Mouse (Mus musculus) gastrocnemius, postnatal 10 days (tissue): ENCODE measurements around the gene Aqp8. TPM values are rescaled to one million over a fixed set of nuclear protein-coding genes. Genes with fewer than 3 reads are reported as not detected.

Experiments used
- DNase-seq: peaks from one replicate; pipeline ENCODE4 v3.0.0; 2021; ENCODE audit warnings: mixed read lengths
- long read RNA-seq, 2 experiments: library from polyadenylated mRNA; stranded (forward); transcript quantifications; one replicate each; pipeline ENCODE4 v2.0.0; 2021
- total RNA-seq, 2 experiments: library from RNA; stranded (reverse); gene quantifications; 2 replicates each; pipeline ENCODE4 v1.2.3; 2021

Aqp8 gene
- total RNA-seq = not detected
- long read RNA-seq, experiment 1 = 0 reads
- long read RNA-seq, experiment 2 = 0 reads

DNA sequence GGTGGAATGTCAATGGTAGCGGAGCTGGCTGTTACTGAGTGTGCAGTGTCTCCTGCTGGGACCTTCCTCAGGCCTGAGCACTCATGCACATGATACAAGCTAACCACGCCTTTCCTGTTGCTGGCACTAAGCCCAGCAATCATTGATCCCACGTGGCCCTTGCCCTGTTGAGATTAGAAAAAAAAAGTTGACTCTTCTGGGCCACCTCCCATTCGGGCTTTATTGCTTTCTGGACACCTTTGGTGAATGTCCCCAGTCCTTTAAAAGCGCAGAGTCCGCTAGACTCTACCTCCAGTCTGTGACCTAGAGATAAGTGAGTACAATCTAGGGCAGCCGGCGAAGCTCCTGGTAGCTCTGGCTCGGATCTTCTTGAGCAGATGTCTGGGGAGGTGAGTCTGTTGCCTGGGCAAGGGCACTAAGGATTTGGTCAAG, at the start of gene Aqp8:
Gene Aqp8, plus strand, starts transcription at position 222 of the 432 bp plus-strand sequence.
- DNase-seq = no peak

DNA sequence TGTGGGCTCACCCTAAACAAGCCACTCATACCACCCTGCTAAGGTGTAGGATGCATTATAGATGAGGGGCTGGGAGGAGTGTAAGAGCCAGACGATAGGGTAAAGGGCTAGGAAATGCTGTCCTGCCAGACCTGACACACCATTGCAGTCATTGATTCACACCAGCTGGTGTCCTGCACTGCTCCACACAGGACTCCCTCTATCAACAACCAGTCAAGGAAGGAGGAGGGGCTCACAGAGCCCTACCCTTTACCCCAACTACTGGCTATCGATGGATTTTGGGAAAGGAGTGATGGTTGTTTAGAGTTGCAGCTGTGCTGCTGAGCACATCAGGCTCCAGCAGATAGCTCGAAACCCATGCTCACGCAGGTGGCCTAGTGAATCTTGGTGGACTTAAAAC, 45.3 kb upstream of the Aqp8 start:
- no peak for DNase-seq

DNA sequence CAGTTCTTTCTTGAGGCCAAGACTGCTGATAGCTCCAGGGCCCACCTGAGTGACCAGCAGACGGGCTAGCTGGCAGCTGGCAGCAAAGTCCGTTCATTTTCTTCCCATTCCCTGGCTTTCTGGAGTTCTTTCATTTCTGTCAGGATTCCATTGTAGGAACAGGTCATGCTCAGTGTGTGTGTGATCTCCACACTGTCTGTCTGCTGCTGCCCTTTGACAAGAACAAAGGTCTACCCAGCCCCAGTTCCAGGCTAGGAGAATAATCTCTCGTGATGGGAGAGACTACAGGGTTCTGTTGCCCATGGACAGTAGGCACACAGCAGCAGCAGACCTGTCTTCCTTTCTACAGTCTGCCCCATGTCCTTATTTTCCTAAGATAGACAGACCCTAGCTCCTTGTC, 44.4 kb upstream of the Aqp8 start:
- no peak for DNase-seq

DNA sequence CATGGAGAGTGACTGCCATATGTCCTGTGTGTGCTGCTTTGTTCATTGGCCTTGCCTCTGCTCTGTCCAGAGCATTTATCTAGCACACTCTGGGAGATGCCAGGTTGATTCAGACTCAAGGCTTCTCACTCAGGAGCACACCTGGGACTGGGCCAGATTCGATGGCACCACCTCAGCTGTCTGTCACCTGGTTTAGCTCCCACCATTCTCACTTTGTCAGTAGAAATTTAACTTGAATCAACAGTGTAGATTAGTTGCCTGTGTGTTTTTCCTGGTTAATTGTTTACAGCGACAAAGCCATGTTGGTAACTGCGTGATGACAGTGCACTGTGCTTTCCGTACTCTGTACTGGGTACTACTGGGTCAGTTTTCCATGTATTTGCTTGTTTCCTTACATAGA, 42.1 kb upstream of the Aqp8 start:
- no peak for DNase-seq

DNA sequence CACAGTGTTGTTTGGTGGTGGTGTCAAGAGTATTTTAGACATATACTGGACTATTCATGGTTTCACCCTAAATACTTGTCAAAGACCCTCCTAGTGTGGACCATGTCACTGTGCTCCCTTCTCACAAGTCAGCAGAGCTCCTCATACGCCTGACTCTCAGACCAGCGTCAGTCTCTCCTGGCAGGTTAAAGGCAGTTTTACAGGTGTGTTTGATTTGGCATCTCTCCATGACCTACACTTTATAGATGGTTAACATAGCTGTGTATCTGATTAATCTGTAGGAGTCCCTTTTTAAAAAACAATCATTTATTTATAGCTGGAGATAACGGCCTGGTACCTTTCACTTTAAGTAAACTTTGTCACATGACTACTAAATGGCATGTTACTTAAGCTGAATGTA, 40.1 kb upstream of the Aqp8 start:
- no peak for DNase-seq

DNA sequence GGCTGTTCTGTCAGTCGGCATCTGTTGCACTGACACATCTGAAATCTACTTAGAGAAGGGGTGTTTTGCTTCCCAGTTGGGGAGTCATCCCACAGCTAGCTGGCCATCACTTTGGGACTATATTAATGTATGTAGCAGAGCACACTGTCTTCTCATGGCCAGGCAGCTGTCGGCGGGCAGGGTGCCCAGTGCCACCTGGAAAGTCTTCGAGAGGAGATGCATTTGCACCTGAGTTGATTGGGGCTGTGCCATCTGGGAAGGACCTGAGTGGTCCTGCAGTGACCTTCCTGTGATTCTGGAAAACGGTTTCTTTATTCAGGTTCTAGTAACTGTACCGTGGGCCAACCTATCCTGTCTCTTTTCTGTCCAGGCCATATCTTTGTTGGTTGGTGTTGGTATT, 37.8 kb upstream of the Aqp8 start:
- no peak for DNase-seq

DNA sequence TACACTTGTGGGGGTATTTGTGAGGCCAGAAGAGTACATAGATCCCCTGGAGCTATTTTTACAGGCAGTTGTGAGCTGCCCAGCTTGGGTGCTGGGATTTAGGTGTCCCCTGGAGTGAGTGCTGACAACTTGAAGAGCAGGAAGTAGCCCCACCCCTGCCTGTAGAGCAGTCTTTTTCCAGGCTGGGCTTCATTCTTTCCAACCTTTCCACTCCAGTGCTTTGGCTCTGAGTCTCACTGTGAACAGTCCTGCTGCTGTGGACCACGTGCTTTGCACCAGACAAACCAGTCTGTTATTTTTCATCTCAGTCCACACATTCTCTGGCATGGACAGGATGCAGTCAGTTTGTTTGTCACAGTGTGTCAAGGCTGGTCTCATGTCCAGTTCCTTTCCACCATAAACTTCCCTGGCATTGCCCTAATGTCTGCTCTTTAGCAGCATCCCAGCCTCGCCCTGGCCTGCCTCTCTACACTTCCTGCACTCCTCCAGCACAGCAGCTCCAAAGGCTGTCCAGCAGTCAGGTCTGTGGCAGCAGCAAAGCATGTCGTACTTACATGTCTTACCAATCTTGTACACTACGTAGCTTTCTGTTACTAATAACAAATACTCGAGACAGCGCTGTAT, 36.8 kb upstream of the Aqp8 start:
- no peak for DNase-seq

DNA sequence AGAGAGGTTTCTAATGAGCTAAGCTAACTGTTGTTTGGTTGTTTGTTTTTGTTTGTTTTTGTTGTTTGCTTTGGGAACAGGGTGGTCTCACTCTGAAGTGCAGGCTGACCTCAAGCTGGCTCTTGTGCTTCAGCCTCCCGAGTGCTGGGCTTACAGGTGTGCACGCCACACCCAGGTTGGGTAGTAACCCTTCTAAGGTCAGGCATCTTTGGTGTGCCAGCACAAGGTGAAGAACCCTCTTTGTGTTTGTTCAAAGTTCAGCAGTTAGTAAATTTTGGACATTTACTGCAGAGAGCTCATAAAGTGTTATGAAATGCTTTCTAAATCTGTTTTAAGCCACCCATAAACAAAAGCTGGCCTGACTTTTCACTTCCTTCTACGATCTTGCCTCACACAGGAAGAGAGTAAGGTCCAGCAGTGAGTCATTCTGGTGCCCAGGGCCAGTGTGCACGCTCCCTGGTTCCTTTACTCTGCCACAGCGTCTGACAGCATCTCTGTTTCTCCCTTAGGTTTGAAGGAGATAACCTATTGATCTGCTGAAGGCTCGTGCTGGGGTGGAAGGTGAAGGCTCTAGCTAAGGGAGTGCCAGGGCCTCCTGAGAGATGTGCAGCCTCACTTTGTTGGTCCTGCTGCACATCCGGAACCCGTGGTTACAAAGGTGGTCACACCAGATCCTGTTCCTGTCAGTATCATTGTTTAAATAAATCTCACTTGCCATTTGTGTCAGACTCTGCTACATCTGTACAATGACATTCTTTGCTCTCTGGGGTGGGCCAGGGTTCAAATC, 32.3 kb upstream of the Aqp8 start:
- DNase-seq = no peak

DNA sequence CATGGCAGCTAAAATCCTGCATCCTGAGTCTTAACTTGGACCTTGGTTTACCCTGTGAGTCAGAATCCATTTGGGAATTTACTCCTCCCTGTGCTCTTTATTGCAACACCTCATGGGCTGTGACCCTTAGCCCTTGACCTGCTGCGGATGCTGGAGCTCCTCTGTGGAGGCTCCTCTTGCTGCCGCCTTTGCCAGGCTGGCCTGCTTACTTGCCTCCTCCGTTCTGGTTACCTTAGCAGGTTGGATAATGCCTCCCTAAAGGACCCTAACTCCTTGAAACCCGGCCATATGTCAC, 31.7 kb upstream of the Aqp8 start:
- no peak for DNase-seq

DNA sequence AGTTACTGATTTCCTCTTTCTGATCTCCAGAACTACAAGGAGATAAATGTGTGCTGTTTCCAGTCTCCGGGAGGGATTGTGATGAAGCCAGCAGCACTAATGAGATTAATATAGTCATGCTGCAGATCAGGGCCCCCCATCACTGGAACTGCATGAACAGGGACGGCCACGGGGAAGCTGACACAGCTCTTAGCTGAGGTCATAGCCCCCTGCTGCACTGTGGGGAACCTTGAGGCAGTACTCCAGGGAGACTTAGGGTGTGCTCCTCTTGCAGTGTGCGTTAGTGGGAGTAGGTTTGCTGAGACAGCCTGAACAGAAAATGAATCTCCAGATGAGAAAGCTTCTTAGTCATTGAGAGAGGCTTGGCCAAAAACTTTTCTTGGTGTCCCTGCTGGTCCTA, 30.9 kb upstream of the Aqp8 start:
- no peak for DNase-seq

DNA sequence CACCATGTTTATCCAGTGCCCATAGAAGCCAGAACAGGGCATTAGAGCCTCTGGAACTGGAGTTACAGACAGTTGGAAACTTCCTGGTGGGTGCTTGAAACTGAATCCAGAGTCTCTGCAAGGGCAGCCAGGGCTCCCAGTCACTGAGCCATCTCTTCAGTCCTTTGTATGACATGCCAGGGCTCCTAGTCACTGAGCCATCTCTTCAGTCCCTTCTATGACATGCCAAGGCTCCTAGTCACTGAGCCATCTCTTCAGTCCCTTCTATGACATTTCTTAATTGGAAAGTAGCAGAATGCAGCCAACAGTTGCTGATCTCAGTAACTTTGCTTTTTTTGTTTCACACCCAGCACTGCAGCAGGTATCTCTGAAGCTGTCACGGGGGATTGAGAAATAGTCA, 20.0 kb upstream of the Aqp8 start:
- DNase-seq = no peak

DNA sequence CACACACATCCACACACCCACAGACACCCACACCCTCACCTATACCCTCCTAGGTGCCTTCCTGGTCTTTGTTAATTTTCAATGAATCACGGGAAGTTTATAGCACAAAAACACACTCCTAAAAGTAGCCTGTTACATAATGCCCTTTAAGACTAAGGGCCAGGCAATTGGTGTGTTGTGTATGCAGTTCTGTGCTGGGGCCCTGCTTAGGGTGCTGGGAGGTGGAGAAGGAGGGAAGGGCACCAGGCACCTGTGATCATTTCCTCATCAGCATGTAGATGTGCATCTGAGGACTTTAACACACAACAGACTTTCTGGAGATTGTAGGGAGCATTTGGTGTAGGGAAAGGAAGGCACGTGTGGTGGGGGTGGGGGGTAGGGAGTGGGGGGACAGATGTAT, 13.3 kb upstream of the Aqp8 start:
- DNase-seq = no peak

DNA sequence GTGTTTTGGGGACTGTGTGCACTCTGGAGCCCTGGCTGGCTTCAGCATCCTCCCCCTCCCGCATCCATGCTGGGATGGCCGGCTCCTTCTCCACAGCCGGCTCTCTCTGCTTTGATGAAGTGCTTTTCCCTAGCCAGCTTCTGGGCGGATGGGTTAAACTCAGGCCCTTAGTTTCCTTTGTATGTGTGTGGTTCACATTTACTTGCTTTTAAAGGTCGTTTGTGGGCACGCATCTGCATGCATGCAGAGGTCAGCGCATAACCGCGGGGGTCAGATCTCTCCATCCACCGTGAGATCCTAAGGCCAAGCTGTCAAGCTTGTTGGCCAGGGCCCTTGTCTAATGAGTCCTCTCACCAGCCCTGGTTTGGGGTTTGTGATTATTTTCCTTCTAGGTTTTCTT, 12.4 kb upstream of the Aqp8 start:
- no peak for DNase-seq

DNA sequence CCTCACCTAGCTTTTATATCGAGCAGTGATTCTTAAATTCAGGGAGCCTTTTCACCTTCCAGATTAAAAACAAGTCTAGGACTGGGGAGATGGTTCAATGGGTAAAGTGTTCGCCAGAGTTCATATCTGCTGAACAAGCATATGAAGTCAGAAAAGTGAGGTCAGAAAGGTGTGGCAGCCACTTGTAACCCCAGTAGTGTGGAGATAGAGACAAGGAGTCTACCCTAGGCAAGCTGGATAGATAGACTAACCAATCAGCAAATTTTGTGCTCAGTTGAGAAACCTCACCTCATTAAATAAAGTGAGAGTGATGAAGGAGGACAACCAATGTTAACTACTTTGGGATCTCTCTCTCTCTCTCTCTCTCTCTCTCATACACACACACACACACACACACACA, 11.6 kb upstream of the Aqp8 start:
- DNase-seq = no peak

DNA sequence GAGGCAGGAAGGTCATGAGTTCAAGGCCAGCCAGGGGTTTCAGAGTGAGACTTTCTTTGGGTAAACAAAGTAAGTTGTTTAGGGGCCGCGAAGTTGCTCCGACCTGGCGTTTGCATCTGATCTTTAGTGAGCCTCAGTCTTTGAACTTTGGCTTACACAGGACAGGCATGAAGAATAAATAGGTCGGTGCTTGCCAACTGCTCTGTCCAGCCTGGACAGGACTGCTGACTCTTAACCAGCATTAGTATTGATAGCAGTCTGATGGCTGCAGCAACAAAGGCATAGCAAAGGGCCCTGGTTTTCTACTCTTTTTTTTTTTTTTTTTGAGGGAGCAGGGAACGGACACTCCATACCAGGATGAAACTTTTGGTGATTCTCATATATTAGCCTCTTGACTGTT, 9.5 kb upstream of the Aqp8 start:
- no peak for DNase-seq

DNA sequence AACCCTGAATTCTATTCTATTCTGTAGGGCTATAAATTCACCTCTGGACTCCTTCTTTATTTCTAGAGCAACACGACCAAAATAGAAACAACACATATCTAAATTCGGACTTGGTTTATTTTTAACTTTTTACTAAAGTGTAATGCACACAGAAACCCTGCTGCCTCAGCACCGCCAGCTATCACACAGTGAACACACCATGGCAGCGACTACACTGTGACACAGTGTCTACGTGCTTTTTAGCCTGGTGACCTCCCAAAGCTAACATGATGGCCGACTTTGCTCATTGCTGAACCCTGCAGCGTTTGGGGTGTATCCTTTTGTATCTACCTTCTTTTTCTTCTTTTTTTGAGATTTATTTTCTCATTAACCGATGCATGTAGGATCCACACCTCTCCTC, 9.0 kb upstream of the Aqp8 start:
- no peak for DNase-seq

DNA sequence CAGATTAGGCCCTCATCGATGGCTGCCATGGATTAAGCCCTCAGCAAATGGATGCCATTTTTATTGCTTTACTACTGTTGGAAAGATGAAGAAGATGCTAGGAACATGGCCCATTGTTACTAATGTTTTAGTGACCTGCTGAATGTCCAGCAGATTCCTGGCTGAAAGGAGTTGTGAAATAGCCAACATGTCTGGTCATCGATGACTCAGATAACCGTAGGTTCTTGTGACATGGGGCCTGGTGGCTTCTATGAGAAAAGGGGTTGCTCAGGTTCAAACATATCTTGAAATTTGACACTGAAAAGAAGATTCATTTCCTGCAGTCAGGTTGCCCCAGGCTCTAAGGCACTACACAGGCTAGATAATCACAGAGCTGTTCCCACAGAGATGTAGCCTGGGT, 7.0 kb upstream of the Aqp8 start:
- no peak for DNase-seq

DNA sequence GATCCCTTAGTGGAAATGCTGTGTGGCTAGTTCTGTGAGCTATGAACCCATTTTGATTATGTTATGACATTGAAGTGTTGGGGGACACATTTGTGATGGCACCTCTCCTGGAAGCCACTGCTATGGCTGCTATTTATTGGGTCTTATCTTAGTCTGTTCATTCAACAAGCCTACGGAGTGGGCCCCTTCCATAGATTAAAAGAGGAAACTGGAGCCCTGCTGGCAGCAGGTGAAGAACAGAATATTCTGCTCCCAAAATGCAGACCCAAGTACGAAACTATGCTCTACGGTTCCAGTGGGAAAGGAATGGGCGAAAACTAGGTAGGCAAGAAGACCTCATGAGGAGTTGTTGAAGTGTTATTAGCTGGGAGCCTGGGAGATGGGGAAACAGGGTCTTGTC, 3.8 kb upstream of the Aqp8 start:
- DNase-seq = no peak

DNA sequence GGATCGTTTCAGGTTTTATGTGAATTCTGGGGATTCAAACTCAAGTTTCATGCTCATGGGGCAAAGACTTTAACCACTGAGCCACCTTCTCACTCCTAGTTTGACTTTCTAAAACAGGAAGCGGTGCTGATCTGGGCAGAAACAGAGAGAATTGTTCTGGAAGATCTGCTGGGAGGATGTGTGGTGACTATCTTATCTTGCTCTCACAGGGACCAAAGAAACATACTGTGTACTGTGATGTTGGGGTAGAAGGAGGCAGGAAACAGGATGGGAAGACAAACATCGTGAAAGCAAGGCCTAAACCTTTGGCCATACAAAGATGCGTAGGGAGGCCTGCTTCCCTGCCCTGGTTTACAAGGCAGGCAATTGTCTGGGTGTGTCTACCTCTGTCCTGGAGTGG, 2.8 kb upstream of the Aqp8 start:
- DNase-seq = no peak

DNA sequence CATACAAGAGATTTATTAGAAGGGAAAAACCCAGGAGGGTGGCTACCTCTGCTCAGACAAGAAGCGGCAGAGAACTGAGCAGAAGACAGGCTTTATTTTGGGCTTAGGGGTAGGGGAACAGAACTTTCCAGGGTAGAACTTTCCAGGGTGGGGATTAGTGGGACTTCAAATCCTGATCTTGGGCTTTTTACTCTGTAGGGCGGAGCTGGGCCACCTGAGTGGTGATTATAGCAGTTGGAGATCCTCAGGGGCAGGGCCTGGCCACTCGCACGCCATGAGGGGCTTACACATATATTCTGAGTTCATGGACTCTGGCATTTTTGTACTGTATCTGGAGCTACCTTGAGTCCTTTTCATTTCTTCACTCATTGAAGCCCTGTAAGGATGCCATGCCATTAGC, 775 bp upstream of the Aqp8 start:
- no peak for DNase-seq

DNA sequence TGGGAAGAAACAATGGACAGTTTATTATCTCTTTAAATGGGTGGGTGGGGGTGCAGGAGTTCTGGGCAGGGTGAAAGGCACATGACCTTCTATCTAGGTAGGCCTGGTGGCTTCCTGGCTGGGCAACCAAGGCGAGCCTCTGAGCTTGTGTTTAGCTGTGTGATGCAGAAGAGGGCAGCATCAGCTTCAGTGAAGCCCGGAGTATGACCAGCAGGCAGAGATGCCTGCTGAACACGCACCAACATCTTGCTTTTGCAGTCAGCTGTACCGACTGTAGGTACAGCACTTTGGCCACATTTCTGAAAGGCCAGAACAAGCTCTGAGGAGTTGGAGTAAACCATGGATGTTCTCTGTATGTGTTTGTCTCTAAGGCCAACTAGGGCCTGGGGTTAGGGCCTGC, 1.5 kb downstream of the Aqp8 start:
- no peak for DNase-seq

DNA sequence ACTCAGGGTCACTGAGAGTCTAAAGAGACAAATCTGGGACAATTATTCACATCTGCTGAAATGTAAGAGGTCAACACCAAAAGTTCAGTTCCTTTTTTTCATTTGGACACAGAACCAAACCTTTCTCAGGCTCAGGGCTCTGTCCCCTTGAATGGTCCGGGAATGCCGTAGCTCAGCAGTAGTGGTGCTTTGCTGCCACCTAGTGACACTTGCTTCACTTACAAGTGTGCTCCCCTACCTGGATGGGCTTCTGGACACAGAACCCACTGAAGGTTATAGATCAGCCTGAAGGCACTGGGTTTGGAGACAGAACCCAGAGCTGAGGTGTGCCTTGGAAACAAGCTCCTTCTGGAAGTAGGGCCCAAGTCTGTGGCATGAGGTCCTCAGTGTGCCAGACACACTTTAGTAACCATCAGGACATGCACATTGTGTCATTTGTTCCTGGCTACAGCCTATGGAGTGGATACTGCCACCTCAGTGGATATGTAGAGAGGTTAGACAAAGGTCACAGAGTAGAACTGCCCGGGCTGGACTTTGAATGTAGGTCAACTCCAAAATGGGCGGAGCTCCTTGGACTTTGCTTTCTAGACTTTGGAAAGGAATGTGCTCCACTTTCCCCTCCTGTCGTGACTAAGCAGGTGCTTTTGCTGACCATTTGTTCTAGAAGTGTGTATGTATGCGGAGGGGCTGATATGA, 3.7 kb downstream of the Aqp8 start:
- peak; percentile 78 for DNase-seq

DNA sequence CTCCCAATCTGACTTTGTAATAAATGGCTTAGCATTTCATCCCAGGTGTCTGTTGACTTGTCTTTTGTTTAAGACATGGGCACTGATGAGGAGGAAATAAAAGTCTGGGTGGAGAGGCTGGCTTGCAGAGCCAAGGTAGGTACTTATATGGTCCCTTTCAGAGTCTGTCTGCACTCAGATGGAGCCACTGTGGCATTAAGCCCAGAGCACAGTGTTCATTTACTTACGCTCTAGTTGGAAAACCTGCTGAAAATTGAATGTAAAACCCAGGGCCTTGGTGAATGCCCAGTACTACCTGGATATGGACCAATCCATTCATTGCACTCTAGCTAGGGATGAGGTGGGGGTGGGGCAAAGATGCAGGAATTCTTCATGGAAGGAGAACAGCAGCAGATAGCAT, 5.9 kb downstream of the Aqp8 start:
- DNase-seq = no peak

DNA sequence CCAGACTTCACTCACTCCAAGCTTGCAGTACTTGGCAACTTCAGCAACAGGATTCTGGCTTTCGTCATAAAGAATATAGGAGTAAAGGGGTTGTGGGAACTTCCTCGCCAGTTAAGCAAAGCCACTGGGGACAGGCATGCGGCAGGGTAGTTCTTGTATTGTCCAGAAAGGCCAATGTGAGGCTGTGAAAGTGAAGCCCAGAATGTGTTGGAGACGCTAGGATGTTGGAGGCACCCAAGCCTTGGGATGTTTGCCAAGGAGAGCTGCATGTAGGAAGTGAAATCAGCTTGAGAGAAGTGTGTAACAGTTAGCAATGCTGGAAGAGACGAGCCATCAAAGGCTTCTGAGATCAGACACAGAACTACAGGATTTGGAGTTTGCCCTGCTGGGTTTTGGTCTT, 25.6 kb downstream of the Aqp8 start:
- no peak for DNase-seq
